Mouse (Mus musculus): ENCODE results near the gene Ldoc1.

The Ldoc1 gene

DNA sequence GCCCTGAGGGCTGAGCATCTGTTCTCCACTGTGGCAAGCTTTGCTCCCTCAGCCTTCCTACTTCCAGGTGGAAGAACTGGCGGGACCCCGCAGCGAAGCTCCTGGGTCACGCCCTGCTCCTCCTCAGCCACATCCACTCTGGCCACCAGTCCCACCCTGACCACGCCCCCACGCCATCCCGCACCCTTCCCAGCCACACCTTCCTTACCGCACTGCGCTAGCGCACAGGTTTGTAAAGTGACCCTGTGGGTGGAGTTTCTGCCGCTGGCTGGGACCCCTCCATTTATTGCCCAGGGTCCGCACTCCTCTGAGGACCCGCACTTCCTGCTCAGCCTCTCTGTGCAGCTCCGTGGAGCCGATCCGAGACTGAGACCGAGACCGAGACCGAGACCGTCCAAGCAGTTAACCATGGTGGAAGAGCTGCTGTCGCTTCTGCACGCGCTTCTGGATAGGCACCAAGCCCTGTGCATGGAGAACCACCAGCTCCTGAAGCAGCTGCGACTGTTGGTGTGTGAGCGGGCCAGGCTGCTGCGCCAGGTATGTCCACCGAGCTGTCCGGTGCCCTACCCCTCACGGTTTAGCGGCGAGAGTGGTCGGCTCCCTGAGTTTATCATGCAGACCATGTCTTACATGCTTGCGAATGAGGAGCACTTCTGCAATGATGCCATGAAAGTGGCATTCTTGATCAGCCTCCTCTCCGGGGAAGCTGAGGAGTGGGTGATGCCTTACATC, at the start of gene Ldoc1:
Gene Ldoc1 (plus strand): TSS at position 196 of the 732 bp plus-strand sequence.
- in situ Hi-C loops (cut with MboI; ENCODE audit: unreplicated experiment in 2 of 2) = no loop called here

DNA sequence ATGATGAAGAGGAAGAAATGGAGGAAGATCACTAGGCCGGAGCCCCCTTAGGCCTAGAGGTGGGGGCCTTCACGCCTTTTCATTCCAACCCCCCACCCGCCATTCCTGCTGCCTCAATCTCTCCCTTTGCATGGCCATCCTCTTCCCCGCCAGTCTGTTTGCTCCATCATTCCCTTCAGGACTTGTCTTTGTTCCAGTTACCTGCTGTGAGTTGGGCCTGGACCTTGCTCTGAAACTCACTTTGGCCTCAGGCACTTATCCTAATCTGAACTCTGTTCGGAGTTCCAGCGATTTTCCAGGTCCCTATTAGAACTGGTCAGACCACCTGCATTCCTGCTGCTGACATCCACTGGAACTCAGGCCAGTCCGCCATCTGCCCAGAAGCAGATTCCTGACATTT, 834 bp downstream of the Ldoc1 start:
- in situ Hi-C loops (cut with MboI; ENCODE audit: unreplicated experiment in 2 of 2) = no loop called here

DNA sequence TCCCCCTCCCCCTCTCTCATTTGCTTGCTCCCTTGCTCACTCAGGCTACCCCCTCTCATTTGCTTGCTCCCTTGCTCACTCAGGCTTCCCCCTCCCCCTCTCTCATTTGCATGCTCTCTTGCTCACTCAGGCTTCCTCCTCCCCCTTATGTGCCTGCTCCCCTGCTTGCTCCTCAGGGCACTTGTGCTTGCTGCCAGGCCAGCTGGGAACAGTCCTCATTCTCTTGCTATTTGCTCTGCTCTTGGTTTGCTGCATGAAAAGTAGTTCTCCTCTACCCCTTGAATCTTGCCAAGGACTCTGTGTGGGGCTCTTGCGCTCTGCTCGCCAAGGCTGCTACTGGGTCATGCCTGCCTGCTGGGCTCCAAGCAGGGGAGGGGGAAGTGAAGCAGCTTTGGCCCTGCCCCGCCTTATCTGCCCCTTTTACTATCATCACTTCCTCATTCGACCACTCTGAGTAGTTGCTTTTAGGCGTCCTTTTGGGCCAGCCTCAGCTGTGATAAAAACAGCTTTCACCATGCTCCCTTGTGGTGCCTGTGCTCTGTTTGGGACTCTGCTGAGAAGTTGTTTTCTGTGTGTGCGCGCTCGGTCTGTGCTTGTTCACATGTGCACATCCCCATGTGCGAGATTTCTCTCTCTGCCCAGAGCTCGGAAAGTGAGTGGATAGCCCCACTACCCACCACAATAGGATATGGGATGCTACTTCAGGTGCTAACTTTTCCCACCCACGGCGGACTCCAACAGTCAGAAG, 13.2 kb downstream of the Ldoc1 start:
- in situ Hi-C loops (cut with MboI; ENCODE audit: unreplicated experiment in 2 of 2) = no loop called here

DNA sequence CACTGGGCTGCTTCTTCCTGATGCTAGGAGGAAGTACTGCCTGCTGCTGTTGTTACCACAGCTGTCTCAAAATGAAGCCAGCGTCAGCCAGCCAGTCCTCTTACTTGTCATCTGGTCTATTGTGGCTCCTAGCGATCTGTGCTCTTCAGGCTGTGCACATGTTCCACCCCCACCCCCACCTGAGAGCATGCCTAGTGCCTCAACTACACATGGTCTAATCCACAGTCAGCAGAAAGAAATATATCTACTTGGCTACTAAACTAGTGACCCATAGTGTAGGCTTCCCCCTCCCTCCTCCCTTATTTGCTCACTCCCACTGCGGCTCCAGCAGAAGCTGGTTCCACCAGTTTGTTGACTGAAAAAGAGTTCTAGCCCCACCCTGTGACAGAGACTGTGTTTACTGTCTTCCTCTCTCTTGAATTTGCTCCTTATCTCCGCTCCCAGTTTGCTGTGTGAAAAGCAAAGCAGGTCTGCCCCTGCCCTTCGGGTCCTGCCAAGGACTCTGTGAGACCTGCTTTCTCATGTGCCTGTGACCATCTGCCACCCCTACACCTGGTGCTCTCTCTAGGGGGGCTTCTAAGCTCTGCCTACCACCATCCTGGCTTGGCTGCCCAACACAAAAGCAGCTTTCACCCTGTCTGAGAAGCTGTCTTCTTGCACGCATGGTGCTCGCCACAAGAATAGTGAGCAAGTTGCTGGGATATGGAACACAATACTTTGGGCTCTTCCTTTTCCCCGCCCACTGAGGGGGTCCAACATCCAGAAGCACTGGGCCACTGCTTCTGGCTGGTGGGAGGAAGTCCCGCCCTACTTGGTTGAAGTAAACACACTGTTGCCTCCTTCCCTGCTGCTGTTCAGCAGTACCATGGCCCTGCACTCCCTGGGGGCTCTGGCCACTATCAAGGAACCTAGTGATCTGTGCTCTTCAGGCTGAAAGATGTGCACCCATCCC, 14.0 kb downstream of the Ldoc1 start:
- in situ Hi-C loops (cut with MboI; ENCODE audit: unreplicated experiment in 2 of 2) = no loop called here

DNA sequence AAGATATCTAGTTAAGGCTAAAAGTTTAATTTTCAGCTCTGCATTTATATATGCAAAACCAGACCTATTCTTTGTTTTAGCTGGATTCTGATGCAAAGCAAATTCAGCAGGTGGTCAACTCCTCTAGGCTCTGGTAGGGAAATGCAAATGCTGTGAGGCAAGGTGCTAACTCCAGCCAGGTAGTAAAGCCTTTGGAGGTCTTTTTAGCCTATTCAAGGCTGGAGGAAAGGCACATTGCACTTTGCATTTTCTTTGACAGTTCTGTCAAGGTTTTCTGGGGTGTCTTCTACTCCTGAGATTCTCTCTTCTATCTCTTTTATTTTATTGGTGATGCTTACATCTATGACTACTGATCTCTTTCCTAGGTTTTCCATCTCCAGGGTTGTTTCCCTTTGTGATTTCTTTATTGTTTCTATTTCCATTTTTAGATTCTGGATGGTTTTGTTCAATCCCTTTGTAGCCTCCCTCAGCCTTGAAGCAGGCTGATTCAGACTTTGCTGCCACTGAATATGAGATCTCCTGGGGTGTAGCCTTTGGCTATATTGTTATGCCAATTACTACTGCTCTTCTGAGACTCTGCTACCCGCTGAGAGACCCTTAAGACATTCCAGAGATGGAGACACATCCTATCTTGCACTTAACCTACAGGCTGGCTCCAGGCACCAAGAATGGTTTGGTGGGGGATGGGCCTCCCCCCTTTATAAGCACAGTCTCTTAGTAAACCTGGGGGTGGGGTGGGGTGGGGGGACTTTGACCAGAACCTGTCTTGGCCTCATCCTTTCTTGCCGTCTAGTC, 18.4 kb downstream of the Ldoc1 start:
- in situ Hi-C loops (cut with MboI; ENCODE audit: unreplicated experiment in 2 of 2) = no loop called here
